Mouse (Mus musculus) lung, embryonic 14.5 days (tissue): ENCODE measurements around the gene Clcn5. TPM values are rescaled to one million over a fixed set of nuclear protein-coding genes. Genes with fewer than 3 reads are reported as not detected.
A peak's percentile ranks its signal among the peaks of the same experiment; 100 is the strongest.

Experiments
- ATAC-seq: fragments of 200-750 bp; cut with Nextera tagmentation; 2 replicates; pipeline ENCODE4 v1.8.0; 2017; ENCODE audit warnings: mild to moderate bottlenecking, moderate TSS enrichment, moderate library complexity; ENCODE audit not compliant: insufficient read depth
- DNase-seq: peaks from one replicate; pipeline ENCODE4 v3.0.0-alpha.2; 2015
- H3K27ac ChIP-seq: fragments of 300-500 bp; sonication (generic); 2 replicates; pipeline ENCODE4 v1.5.1; 2014; ENCODE audit warnings: low read depth, mild to moderate bottlenecking, moderate library complexity
- H3K27me3 ChIP-seq: fragments of 300-500 bp; sonication (generic); 2 replicates; pipeline ENCODE4 v1.6.1; 2014; ENCODE audit warnings: low read length, control low read depth; ENCODE audit not compliant: insufficient read depth
- H3K36me3 ChIP-seq: fragments of 300-500 bp; sonication (generic); 2 replicates; pipeline ENCODE4 v1.6.1; 2014; ENCODE audit warnings: control low read depth; ENCODE audit not compliant: insufficient read depth
- H3K4me1 ChIP-seq: fragments of 300-500 bp; sonication (generic); 2 replicates; pipeline ENCODE4 v1.6.1; 2014; ENCODE audit warnings: antibody characterized with exemption, control low read depth; ENCODE audit not compliant: insufficient read depth
- H3K4me2 ChIP-seq: fragments of 300-500 bp; sonication (generic); 2 replicates; pipeline ENCODE4 v1.6.1; 2014; ENCODE audit warnings: mild to moderate bottlenecking
- H3K4me3 ChIP-seq: fragments of 300-500 bp; sonication (generic); 2 replicates; pipeline ENCODE4 v1.5.1; 2014; ENCODE audit warnings: low read depth, low read length
- H3K9ac ChIP-seq: fragments of 300-500 bp; sonication (generic); 2 replicates; pipeline ENCODE4 v1.6.1; 2014
- H3K9me3 ChIP-seq: fragments of 300-500 bp; sonication (generic); 2 replicates; pipeline ENCODE4 v1.6.1; 2016; ENCODE audit warnings: low read depth, low read length, control low read depth
- CTCF ChIP-seq: IDR thresholded peaks from 2 replicates; pipeline ENCODE4 v1.5.1; 2016; ENCODE audit warnings: antibody characterized with exemption, low read depth
- WGBS: fragments of 180-500 bp; shearing (Covaris S2); extraction: QIAGEN DNeasy Blood & Tissue Kit; methylation state at CpG from one replicate; pipeline ENCODE4 v1.1.7; 2014; 5-methylcytosine and 5-hydroxymethylcytosine counted together
- polyA plus RNA-seq: library from polyadenylated mRNA; unstranded; fragments of >200 nt; fragmentation: Nextera tagmentation; extraction: Ambion mirVana; gene quantifications from 2 replicates; pipeline ENCODE4 v1.2.1, GENCODE M21; 2014

Gene Clcn5
- polyA plus RNA-seq, result 14.7 and 17.0 TPM in 2 replicates

GRCm38 (mm10) chrX:7319089-7319721 is at the start of gene Clcn5:
Clcn5 (minus strand) TSS chrX:7319358.
- Histone ChIP-seq H3K4me1 (no peaks in the 10 kb centered on the region), H3K4me3 (peak within 1 kb of the TSS; percentile 58), H3K36me3 (no peaks in the 10 kb centered on the region), H3K27ac (peak within 1 kb of the TSS; percentile 88), H3K9me3 (no peaks in the 10 kb centered on the region), H3K4me2 (peak within 1 kb of the TSS; percentile 58), H3K9ac (peak within 1 kb of the TSS; percentile 71), H3K27me3 (no peaks in the 10 kb centered on the region)
- no peak for TF ChIP-seq CTCF
- ATAC-seq (peak; percentile 97), DNase-seq (peak; percentile 96)
- WGBS, result 18% methylated on average over 41 of the region's 43 CpGs

- no peak overlapping the region for H3K4me2 ChIP-seq
- ATAC-seq (no peak), DNase-seq (peak; percentile 39)
- peak; percentile 23; the same call in 1 of the 2 replicates for TF ChIP-seq CTCF
- H3K4me1 ChIP-seq, result no peaks in the 10 kb centered on the region
- WGBS, result 44% methylated on average over 2 of the region's 2 CpGs
- H3K9ac ChIP-seq, result no peak overlapping the region
- H3K4me3 ChIP-seq, result no peak overlapping the region
- H3K27me3 ChIP-seq, result no peaks in the 10 kb centered on the region
- no peak overlapping the region for H3K27ac ChIP-seq
- H3K36me3 ChIP-seq, result no peaks in the 10 kb centered on the region
- no peaks in the 10 kb centered on the region for H3K9me3 ChIP-seq
These were observed 6.3 kb upstream of the Clcn5 start for GRCm38 (mm10) chrX:7325455-7325854.

- no peak overlapping the region for H3K27ac ChIP-seq
- 6% methylated on average over 7 of the region's 7 CpGs for whole genome bisulfite sequencing
- H3K4me2 ChIP-seq, result no peak overlapping the region
- no peaks in the 10 kb centered on the region for H3K4me1 ChIP-seq
- ATAC-seq (no peak), DNase-seq (peak; percentile 85)
- no peak overlapping the region for H3K9ac ChIP-seq
- TF ChIP-seq CTCF, result peak; percentile 70
- H3K4me3 ChIP-seq, result no peak overlapping the region
- no peaks in the 10 kb centered on the region for H3K27me3 ChIP-seq
- H3K36me3 ChIP-seq, result no peaks in the 10 kb centered on the region
- no peaks in the 10 kb centered on the region for H3K9me3 ChIP-seq
These were observed 3.1 kb upstream of the Clcn5 start for GRCm38 (mm10) chrX:7322288-7322687.

- no peaks in the 10 kb centered on the region for H3K4me1 ChIP-seq
- no peaks in the 10 kb centered on the region for H3K36me3 ChIP-seq
- WGBS, result 65% methylated on average over 2 of the region's 2 CpGs
These were observed 1.4 kb upstream of the Clcn5 start for GRCm38 (mm10) chrX:7320571-7320970.

GRCm38 (mm10) chrX:7318551-7319025 is 570 bp downstream of the Clcn5 start:
- WGBS, result 16% methylated on average over 30 of the region's 37 CpGs
- H3K4me1 ChIP-seq, result no peaks in the 10 kb centered on the region
- H3K27ac ChIP-seq, result peak overlapping the region; percentile 88
- H3K9ac ChIP-seq, result peak overlapping the region; percentile 71
- H3K4me3 ChIP-seq, result peak overlapping the region; percentile 58
- peak; percentile 78 for ATAC-seq
- no peaks in the 10 kb centered on the region for H3K9me3 ChIP-seq
- H3K36me3 ChIP-seq, result no peaks in the 10 kb centered on the region
- no peaks in the 10 kb centered on the region for H3K27me3 ChIP-seq
- H3K4me2 ChIP-seq, result peak overlapping the region; percentile 58
- peak; percentile 50 for DNase-seq
- TF ChIP-seq CTCF, result no peak

More at GRCm38 (mm10) chrX:7320571-7320970, 1.4 kb upstream of the Clcn5 start:
- Histone ChIP-seq H3K27ac (no peak overlapping the region), H3K4me2 (no peak overlapping the region), H3K9ac (no peak overlapping the region), H3K4me3 (no peak overlapping the region), H3K27me3 (no peaks in the 10 kb centered on the region), H3K9me3 (no peaks in the 10 kb centered on the region)
- no peak for TF ChIP-seq CTCF
- DNase-seq (no peak), ATAC-seq (no peak)

- peak; percentile 26 for DNase-seq
- no peak overlapping the region for H3K4me3 ChIP-seq
- H3K4me1 ChIP-seq, result no peaks in the 10 kb centered on the region
- H3K9me3 ChIP-seq, result no peaks in the 10 kb centered on the region
- WGBS, result 38% methylated on average over 10 of the region's 10 CpGs
- TF ChIP-seq CTCF, result no peak
- no peaks in the 10 kb centered on the region for H3K36me3 ChIP-seq
- H3K9ac ChIP-seq, result no peak overlapping the region
- peak overlapping the region; percentile 18; the same call in 1 of the 2 replicates for H3K4me2 ChIP-seq
- no peak overlapping the region for H3K27ac ChIP-seq
- no peak for ATAC-seq
- no peaks in the 10 kb centered on the region for H3K27me3 ChIP-seq
These were observed 4.0 kb downstream of the Clcn5 start for GRCm38 (mm10) chrX:7315115-7315514.

GRCm38 (mm10) chrX:7314645-7315044 is 4.5 kb downstream of the Clcn5 start:
- Histone ChIP-seq H3K9me3 (no peaks in the 10 kb centered on the region), H3K27ac (no peak overlapping the region), H3K27me3 (no peaks in the 10 kb centered on the region), H3K36me3 (no peaks in the 10 kb centered on the region), H3K4me1 (no peaks in the 10 kb centered on the region), H3K4me2 (peak overlapping the region; percentile 18; the same call in 1 of the 2 replicates), H3K9ac (no peak overlapping the region), H3K4me3 (no peak overlapping the region)
- WGBS, result 49% methylated on average over 4 of the region's 4 CpGs
- ATAC-seq (no peak), DNase-seq (no peak)
- no peak for TF ChIP-seq CTCF
